13 mouse cellular contexts compared by ENCODE assay signal in the genomic region with DNA sequence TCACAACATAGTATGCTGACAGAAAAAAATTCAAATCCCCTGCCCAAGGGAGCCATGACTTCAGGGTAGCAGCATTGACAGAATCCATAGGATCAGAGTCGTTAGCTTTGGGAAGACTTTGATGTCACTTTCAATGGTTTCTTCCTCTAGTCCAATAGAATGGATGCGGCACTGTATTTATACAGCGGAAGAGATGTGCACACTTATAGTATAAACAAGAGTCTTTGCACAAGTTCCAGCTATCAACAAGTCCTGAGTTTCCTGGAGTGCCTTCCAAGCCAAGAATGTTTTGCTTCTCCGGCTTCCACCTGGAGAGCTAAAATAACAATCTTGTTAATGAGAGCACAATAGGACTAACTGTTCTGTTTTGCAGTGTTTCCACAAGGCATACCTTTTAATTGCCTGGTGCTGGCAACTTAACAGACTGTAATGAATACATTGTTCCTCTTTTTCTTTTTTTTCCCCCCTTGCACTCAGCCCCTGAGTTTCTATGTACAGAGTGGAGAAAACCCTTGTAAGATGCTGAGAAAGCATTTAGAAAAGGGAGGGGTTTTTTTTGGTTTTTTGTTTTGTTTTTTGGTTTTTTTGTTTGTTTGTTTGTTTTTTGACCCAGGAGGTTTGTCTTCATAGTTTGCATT.
A peak's percentile ranks its signal among the peaks of the same experiment; 100 is the strongest.
DNase-seq lines count a peak whose midpoint lies in the region; ATAC-seq and TF ChIP-seq lines count a peak whose summit lies in the region.
"Had no signal": no experiment of that assay in that cellular context is flagged by ENCODE, and none has a peak within 500 bp of the region (broad histone marks: within the 10 kb centered on the region; RNA-seq: fewer than 3 reads in every experiment).

No protein-coding gene starts in this region.

- no peaks in the 10 kb centered on the region for H3K27me3 ChIP-seq in kidney, embryonic 15.5 days
- no peaks in the 10 kb centered on the region for H3K27me3 ChIP-seq in forebrain, embryonic 14.5 days (replicated peaks; ENCODE audit: control insufficient read depth, insufficient read depth, low read length)
- no peaks in the 10 kb centered on the region for H3K27me3 ChIP-seq in limb, embryonic 15.5 days

- ATAC-seq in kidney, embryonic 15.5 days (replicated peaks; ENCODE audit: low FRiP score): no peak
- ATAC-seq in forebrain, embryonic 14.5 days: no peak
- no peak for ATAC-seq in limb, embryonic 15.5 days (ENCODE audit: insufficient number of reproducible peaks, low FRiP score, low TSS enrichment, low read depth)

- no peak for TF ChIP-seq CTCF in brain, embryonic 14.5 days (IDR thresholded peaks at IDR 0.05; ENCODE audit: borderline replicate concordance, extremely low read depth, insufficient read depth, insufficient read length)

- TF ChIP-seq POLR2A in brain, embryonic 14.5 days (IDR thresholded peaks at IDR 0.05; ENCODE audit: borderline replicate concordance, extremely low read depth, insufficient read depth, insufficient read length, poor library complexity, severe bottlenecking): no peak

- 0 out of 2 replicates have a peak overlapping the region, but pooled peaks have one; percentile 58 for H3K27ac ChIP-seq in kidney, embryonic 15.5 days
- no peak overlapping the region for H3K27ac ChIP-seq in forebrain, embryonic 14.5 days (ENCODE audit: low read depth, low read length)
- no peak overlapping the region for H3K27ac ChIP-seq in limb, embryonic 15.5 days
- H3K27ac ChIP-seq: midbrain, embryonic 12.5 days had no signal

- no peaks in the 10 kb centered on the region for H3K36me3 ChIP-seq in kidney, embryonic 15.5 days
- H3K36me3 ChIP-seq in forebrain, embryonic 14.5 days (ENCODE audit: control insufficient read depth, insufficient read depth, low read length): no peaks in the 10 kb centered on the region
- no peaks in the 10 kb centered on the region for H3K36me3 ChIP-seq in limb, embryonic 15.5 days
- H3K36me3 ChIP-seq: midbrain, embryonic 12.5 days had no signal

- 42% methylated on average over 4 of the region's 4 CpGs for WGBS in kidney, embryonic 15.5 days
- 27% methylated on average over 4 of the region's 4 CpGs for WGBS in forebrain, embryonic 14.5 days
- 45% methylated on average over 4 of the region's 4 CpGs for WGBS in limb, embryonic 15.5 days

- peak overlapping the region; percentile 52 for H3K4me2 ChIP-seq in kidney, embryonic 15.5 days
- no peak overlapping the region; the same call in 1 of the 2 replicates for H3K4me2 ChIP-seq in forebrain, embryonic 14.5 days (ENCODE audit: low read length)
- H3K4me2 ChIP-seq in limb, embryonic 15.5 days: peak overlapping the region; percentile 25; the same call in 1 of the 2 replicates

- no peak for DNase-seq in kidney, postnatal 10 days
- peak; percentile 50 for DNase-seq in brain, embryonic 14.5 days (ENCODE audit: low read depth)
- peak; percentile 47 for DNase-seq in forebrain, embryonic 14.5 days (ENCODE audit: low spot score)
- no peak for DNase-seq in MN1 (ENCODE audit: low spot score)
- DNase-seq in c-Kit-positive CD71-positive TER-119-positive erythroid progenitor cells, embryonic 14.5 days (ENCODE audit: low spot score): no peak
- DNase-seq in right cerebral cortex, postnatal 36 days (ENCODE audit: low spot score in 2 of 2): no peak
- DNase-seq: adrenal gland, adult 8-10 months; cerebellum, adult 9-10 months; kidney, adult 9 months; thymus, postnatal 36 days had no signal

- H3K4me1 ChIP-seq in kidney, embryonic 15.5 days: peaks cover 28% of the 10 kb centered on the region
- H3K4me1 ChIP-seq in forebrain, embryonic 14.5 days (ENCODE audit: control insufficient read depth, insufficient read depth, low read length): peaks cover 11% of the 10 kb centered on the region; the same call in 1 of the 2 replicates
- H3K4me1 ChIP-seq in limb, embryonic 15.5 days: peaks cover 21% of the 10 kb centered on the region

- H3K9ac ChIP-seq in kidney, embryonic 15.5 days: no peak overlapping the region
- H3K9ac ChIP-seq in forebrain, embryonic 14.5 days (ENCODE audit: low read length): no peak overlapping the region
- H3K9ac ChIP-seq in limb, embryonic 15.5 days: no peak overlapping the region
- H3K9ac ChIP-seq: midbrain, embryonic 12.5 days had no signal

- no peaks in the 10 kb centered on the region for H3K9me3 ChIP-seq in kidney, embryonic 15.5 days (replicated peaks)
- H3K9me3 ChIP-seq in forebrain, embryonic 14.5 days (replicated peaks; ENCODE audit: control insufficient read depth, low read length): no peaks in the 10 kb centered on the region
- no peaks in the 10 kb centered on the region for H3K9me3 ChIP-seq in limb, embryonic 15.5 days
- H3K9me3 ChIP-seq: midbrain, embryonic 12.5 days had no signal

- 0 out of 2 replicates have a peak overlapping the region, but pooled peaks have one; percentile 15 for H3K4me3 ChIP-seq in kidney, embryonic 15.5 days (replicated peaks)
- H3K4me3 ChIP-seq in forebrain, embryonic 14.5 days (ENCODE audit: low read depth, low read length): no peak overlapping the region
- peak overlapping the region; percentile 8; the same call in 1 of the 2 replicates for H3K4me3 ChIP-seq in limb, embryonic 15.5 days

Comparison
In these comparisons a context has a peak if more than half of its experiments do, and no peak if none do; other contexts are left out.
1. DNase-seq: peak in brain, embryonic 14.5 days (single experiment) and forebrain, embryonic 14.5 days (single experiment); none in kidney, postnatal 10 days (single experiment), MN1 (single experiment), c-Kit-positive CD71-positive TER-119-positive erythroid progenitor cells, embryonic 14.5 days (single experiment) and right cerebral cortex, postnatal 36 days (0 of 2).